Mouse (Mus musculus) ovary, postnatal 14 days (tissue): ENCODE data around the gene Gm49378.

Experiments
- DNase-seq: peaks from one replicate; pipeline ENCODE4 v3.0.0; 2022; ENCODE audit warnings: low spot score

Gene Gm49378

GRCm38 (mm10) chr14:55637795-55638194 is at the start of gene Gm49378:
Gene Gm49378, minus strand, starts transcription at chr14:55637895.
- DNase-seq = no peak

- no peak for DNase-seq
Observed at GRCm38 (mm10) chr14:55682118-55682493, 44.4 kb upstream of the Gm49378 start.

GRCm38 (mm10) chr14:55681160-55682117 is 43.7 kb upstream of the Gm49378 start, which contains the start of gene Tinf2:
Gene Tinf2, minus strand, starts transcription at chr14:55681820.
- DNase-seq = peak; percentile 89

- DNase-seq = no peak
Observed at GRCm38 (mm10) chr14:55677615-55678014, 39.9 kb upstream of the Gm49378 start.

- no peak for DNase-seq
Observed at GRCm38 (mm10) chr14:55672741-55673060, 35.0 kb upstream of the Gm49378 start.

GRCm38 (mm10) chr14:55671833-55672740 is 34.4 kb upstream of the Gm49378 start, which contains the start of the genes Gmpr2 and Nedd8:
Gene Gmpr2, plus strand, starts transcription at chr14:55671941.
Gene Nedd8, minus strand, starts transcription at chr14:55672124.
- DNase-seq = peak; percentile 71

GRCm38 (mm10) chr14:55671486-55671832 is 33.8 kb upstream of the Gm49378 start:
- no peak for DNase-seq

GRCm38 (mm10) chr14:55660636-55661035 is 22.9 kb upstream of the Gm49378 start:
- no peak for DNase-seq

- peak; percentile 57 for DNase-seq
Observed at GRCm38 (mm10) chr14:55659960-55660573, 22.4 kb upstream of the Gm49378 start, which contains the start of gene Mdp1. Gene Mdp1, minus strand, starts transcription at chr14:55660508.

- DNase-seq = no peak
Observed at GRCm38 (mm10) chr14:55658011-55658410, 20.3 kb upstream of the Gm49378 start.

GRCm38 (mm10) chr14:55656935-55657334 is 19.2 kb upstream of the Gm49378 start:
- no peak for DNase-seq

- DNase-seq = no peak
Observed at GRCm38 (mm10) chr14:55651528-55651927, 13.8 kb upstream of the Gm49378 start.

GRCm38 (mm10) chr14:55649884-55650283 is 12.2 kb upstream of the Gm49378 start, which contains the start of gene Tssk4:
Gene Tssk4, plus strand, starts transcription at chr14:55650184.
- no peak for DNase-seq

GRCm38 (mm10) chr14:55644261-55644888 is 6.7 kb upstream of the Gm49378 start:
- DNase-seq = no peak

GRCm38 (mm10) chr14:55643060-55643907 is 5.6 kb upstream of the Gm49378 start, which contains the start of gene Tm9sf1:
Gene Tm9sf1, minus strand, starts transcription at chr14:55643806.
- peak; percentile 79 for DNase-seq

- DNase-seq = no peak
Observed at GRCm38 (mm10) chr14:55642679-55643059, 5.0 kb upstream of the Gm49378 start.

GRCm38 (mm10) chr14:55641291-55641690 is 3.6 kb upstream of the Gm49378 start:
- no peak for DNase-seq

- DNase-seq = no peak
Observed at GRCm38 (mm10) chr14:55640816-55641215, 3.1 kb upstream of the Gm49378 start.

- peak; percentile 68 for DNase-seq
Observed at GRCm38 (mm10) chr14:55635523-55636007, 2.1 kb downstream of the Gm49378 start, which contains the start of gene Ipo4. Gene Ipo4, minus strand, starts transcription at chr14:55635957.

GRCm38 (mm10) chr14:55634874-55635522 is 2.7 kb downstream of the Gm49378 start:
- DNase-seq = no peak
